Mouse (Mus musculus): ENCODE results near the gene Kars. TPM values are rescaled to one million over a fixed set of nuclear protein-coding genes. Genes with fewer than 3 reads are reported as not detected.

Gene Kars
- total and polyA plus RNA-seq, 3 experiments, result 257 to 400 (median 304) TPM

GRCm38 (mm10) chr8:111954844-111955594, 56.1 kb downstream of the Kars start:
- dilution Hi-C loops (cut with MboI; ENCODE audit: extremely low pct_ligation_motif_present, extremely low pct_unique_long_range_greater_than_20kb, low sequenced_read_pairs) (no loop called here), in situ Hi-C loops (cut with MboI; ENCODE audit: low pct_ligation_motif_present, low pct_unique_long_range_greater_than_20kb, low sequenced_read_pairs) (no loop called here)
- H3K9ac ChIP-seq (ENCODE audit: insufficient read depth, low read depth), result no peak overlapping the region
- peaks cover 53 to 80% of the 10 kb centered on the region in 2 experiments for H3K36me3 ChIP-seq (replicated peaks in 1 of 2; ENCODE audit: control insufficient read depth in 1 of 2, insufficient read depth in 1 of 2, low read length in 1 of 2)
- no peak overlapping the region for H3K27ac ChIP-seq (ENCODE audit: insufficient read depth, low read depth)
- H3K27me3 ChIP-seq (replicated peaks), result no peaks in the 10 kb centered on the region
- no peaks in the 10 kb centered on the region; the same call in 1 of the 2 replicates for H3K79me2 ChIP-seq (replicated peaks; ENCODE audit: control insufficient read depth, extremely low read depth, insufficient read depth, poor library complexity, severe bottlenecking)
- DNase-seq (ENCODE audit: extremely low read depth), result no peak
- no peak overlapping the region for H3K4me3 ChIP-seq (replicated peaks in 1 of 3; ENCODE audit: low read depth in 2 of 3, low read length in 2 of 3, poor library complexity in 1 of 3)
- TF ChIP-seq PAX5 (IDR thresholded peaks at IDR 0.05; ENCODE audit: low read length) (no peak), E2F4 (IDR thresholded peaks at IDR 0.05; ENCODE audit: insufficient replicate concordance, low read depth, low read length) (no peak), BHLHE40 (IDR thresholded peaks at IDR 0.05; ENCODE audit: low read depth, low read length) (no peak), KAT2A (IDR thresholded peaks at IDR 0.05; ENCODE audit: insufficient replicate concordance, low read length) (no peak), ETS1 (conservative IDR thresholded peaks at IDR 0.05; ENCODE audit: low read depth, low read length) (no peak), ZC3H11A (IDR thresholded peaks at IDR 0.05; ENCODE audit: low read depth, low read length) (no peak), CHD1 (IDR thresholded peaks at IDR 0.05; ENCODE audit: low read depth, low read length) (no peak), USF1 (IDR thresholded peaks at IDR 0.05; ENCODE audit: low read depth, low read length) (no peak), MAZ (IDR thresholded peaks at IDR 0.05; ENCODE audit: low read depth, low read length) (no peak), RAD21 (IDR thresholded peaks at IDR 0.05; ENCODE audit: low read depth, low read length) (no peak), ZNF384 (IDR thresholded peaks at IDR 0.05; ENCODE audit: low read depth, low read length) (no peak), MAFK (IDR thresholded peaks at IDR 0.05; ENCODE audit: insufficient replicate concordance, low read length) (no peak), IRF4 (IDR thresholded peaks at IDR 0.05; ENCODE audit: low read depth, low read length) (no peak), MAX (IDR thresholded peaks at IDR 0.05; ENCODE audit: low read length) (no peak), RCOR1 (conservative IDR thresholded peaks at IDR 0.05; ENCODE audit: low read depth, low read length) (no peak), ZMIZ1 (IDR thresholded peaks at IDR 0.05; ENCODE audit: low read depth, low read length) (no peak), POLR2A (IDR thresholded peaks at IDR 0.05; ENCODE audit: low read depth, low read length) (no peak), NRF1 (IDR thresholded peaks at IDR 0.05; ENCODE audit: low read depth, low read length) (no peak)
- peaks cover 0 to 23% of the 10 kb centered on the region in 2 experiments; a peak in 3 of 4 replicates for H3K4me1 ChIP-seq (ENCODE audit: control insufficient read depth in 1 of 2, insufficient read depth in 2 of 2)
- no peak overlapping the region for H3K4me2 ChIP-seq (ENCODE audit: insufficient read depth, low read depth, poor library complexity, severe bottlenecking)
- H3K9me3 ChIP-seq (replicated peaks; ENCODE audit: low read length), result no peaks in the 10 kb centered on the region

GRCm38 (mm10) chr8:111951936-111952335, 59.2 kb downstream of the Kars start:
- Histone ChIP-seq H3K79me2 (replicated peaks; ENCODE audit: control insufficient read depth, extremely low read depth, insufficient read depth, poor library complexity, severe bottlenecking) (no peaks in the 10 kb centered on the region; the same call in 1 of the 2 replicates), H3K27me3 (replicated peaks) (no peaks in the 10 kb centered on the region), H3K27ac (ENCODE audit: insufficient read depth, low read depth) (no peak overlapping the region), H3K9ac (ENCODE audit: insufficient read depth, low read depth) (no peak overlapping the region), H3K4me1 (ENCODE audit: control insufficient read depth in 1 of 2, insufficient read depth in 2 of 2) (peaks cover 11 to 46% of the 10 kb centered on the region in 2 experiments), H3K4me3 (replicated peaks in 1 of 3; ENCODE audit: low read depth in 2 of 3, low read length in 2 of 3, poor library complexity in 1 of 3) (no peak overlapping the region), H3K4me2 (ENCODE audit: insufficient read depth, low read depth, poor library complexity, severe bottlenecking) (no peak overlapping the region), H3K36me3 (replicated peaks in 1 of 2; ENCODE audit: control insufficient read depth in 1 of 2, insufficient read depth in 1 of 2, low read length in 1 of 2) (peaks cover 54 to 76% of the 10 kb centered on the region in 2 experiments), H3K9me3 (replicated peaks; ENCODE audit: low read length) (no peaks in the 10 kb centered on the region)
- in situ Hi-C loops (cut with MboI; ENCODE audit: low pct_ligation_motif_present, low pct_unique_long_range_greater_than_20kb, low sequenced_read_pairs) (no loop called here), dilution Hi-C loops (cut with MboI; ENCODE audit: extremely low pct_ligation_motif_present, extremely low pct_unique_long_range_greater_than_20kb, low sequenced_read_pairs) (no loop called here)
- TF ChIP-seq IRF4 (IDR thresholded peaks at IDR 0.05; ENCODE audit: low read depth, low read length), result no peak
- TF ChIP-seq TCF12 (IDR thresholded peaks at IDR 0.05; ENCODE audit: low read depth, low read length), result no peak
- no peak for TF ChIP-seq GABPA (IDR thresholded peaks at IDR 0.05; ENCODE audit: insufficient replicate concordance, low read depth, low read length)
- no peak for TF ChIP-seq MEF2A (IDR thresholded peaks at IDR 0.05; ENCODE audit: borderline replicate concordance, low read depth, low read length)
- no peak for TF ChIP-seq CHD1 (IDR thresholded peaks at IDR 0.05; ENCODE audit: low read depth, low read length)
- TF ChIP-seq SMC3 (IDR thresholded peaks at IDR 0.05; ENCODE audit: low read depth, low read length), result no peak
- no peak for TF ChIP-seq ZMIZ1 (IDR thresholded peaks at IDR 0.05; ENCODE audit: low read depth, low read length)
- TF ChIP-seq RCOR1 (conservative IDR thresholded peaks at IDR 0.05; ENCODE audit: low read depth, low read length), result no peak
- TF ChIP-seq ZC3H11A (IDR thresholded peaks at IDR 0.05; ENCODE audit: low read depth, low read length), result no peak
- TF ChIP-seq KAT2A (IDR thresholded peaks at IDR 0.05; ENCODE audit: insufficient replicate concordance, low read length), result no peak
- TF ChIP-seq EP300 (IDR thresholded peaks at IDR 0.05; ENCODE audit: low read length), result no peak
- no peak for TF ChIP-seq POLR2AphosphoS2 (IDR thresholded peaks at IDR 0.05; ENCODE audit: low read depth, low read length)
- no peak for TF ChIP-seq ELF1 (IDR thresholded peaks at IDR 0.05; ENCODE audit: low read depth, low read length)
- TF ChIP-seq RAD21 (IDR thresholded peaks at IDR 0.05; ENCODE audit: low read depth, low read length), result no peak
- no peak for DNase-seq (ENCODE audit: extremely low read depth)
